Mouse (Mus musculus): Measurements from ENCODE around the gene Retnlg.

GRCm38 (mm10) chr16:48827625-48828024 lies 44.8 kb upstream of the Retnlg start:
- TF ChIP-seq CTCF (IDR thresholded peaks at IDR 0.05; ENCODE audit: low read depth) (no peak), EP300 (IDR thresholded peaks at IDR 0.05; ENCODE audit: low read depth) (no peak)

Data from liver, postnatal 0 days (tissue).